Mouse (Mus musculus) bone marrow, adult 2 months (tissue): ENCODE measurements around the gene Orai3.

Experiments used
- CTCF ChIP-seq: fragments of 200-500 bp; IDR thresholded peaks from 2 replicates; pipeline ENCODE4 v1.5.1; 2011; ENCODE audit warnings: low read length, control low read depth; ENCODE audit not compliant: control insufficient read depth, insufficient read depth
- POLR2A ChIP-seq: fragments of 200-500 bp; IDR thresholded peaks from 2 replicates; pipeline ENCODE4 v1.6.1; 2011; ENCODE audit warnings: low read depth, mild to moderate bottlenecking, control low read depth, low read length, borderline replicate concordance; ENCODE audit not compliant: control insufficient read depth

DNA sequence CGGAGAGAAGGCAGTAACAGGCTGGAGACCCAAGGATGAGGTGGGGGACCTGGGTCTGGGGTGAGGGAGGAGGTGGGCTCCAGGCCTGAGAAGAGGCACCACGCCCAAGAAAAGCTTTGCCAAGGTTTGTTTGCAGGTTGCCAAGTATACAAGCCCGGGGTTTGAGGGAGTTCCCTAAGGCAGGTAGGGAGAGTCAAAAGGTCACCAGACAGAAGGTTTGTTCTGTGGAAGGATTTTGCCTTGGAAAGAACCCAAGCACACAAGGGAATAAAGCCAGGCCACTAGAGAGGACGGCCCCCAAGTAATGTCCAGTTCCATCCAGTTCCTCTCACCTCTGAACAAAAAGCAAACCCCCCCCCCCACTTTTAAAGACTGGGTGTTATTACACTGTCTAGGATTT, 41.6 kb downstream of the Orai3 start:
- TF ChIP-seq CTCF (no peak), POLR2A (no peak)
